In genomic region chr2:39012768-39013279, GRCm38 (mm10) we compare ENCODE assay signal across 31 mouse cellular contexts. TPM values are rescaled to one million over a fixed set of nuclear protein-coding genes. Genes with fewer than 3 reads are reported as not detected.
A peak's percentile ranks its signal among the peaks of the same experiment; 100 is the strongest.
DNase-seq lines count a peak whose midpoint lies in the region; ATAC-seq and TF ChIP-seq lines count a peak whose summit lies in the region.
"Had no signal": no experiment of that assay in that cellular context is flagged by ENCODE, and none has a peak within 500 bp of the region (broad histone marks: within the 10 kb centered on the region; RNA-seq: fewer than 3 reads in every experiment).

No protein-coding gene starts in this region.

- H3K79me2 ChIP-seq in MEL (ENCODE audit: control insufficient read depth, insufficient read depth, low read length, poor library complexity), result peaks cover 27% of the 10 kb centered on the region

- ATAC-seq in embryonic facial prominence, embryonic 13.5 days (ENCODE audit: insufficient number of reproducible peaks, insufficient read depth, low FRiP score, low TSS enrichment, low read depth), result no peak
- no peak for ATAC-seq in liver, embryonic 13.5 days (ENCODE audit: low read depth)
- ATAC-seq: CD4-positive, CD25-positive, alpha-beta regulatory T cell, adult 4 months; forebrain, postnatal 0 days; intestine, postnatal 0 days; liver, postnatal 0 days; lung, postnatal 0 days; midbrain, embryonic 15.5 days had no signal

- H3K4me2 ChIP-seq in embryonic facial prominence, embryonic 13.5 days, result no peak overlapping the region
- H3K4me2 ChIP-seq in liver, embryonic 13.5 days, result no peak overlapping the region
- H3K4me2 ChIP-seq: embryonic facial prominence, embryonic 15.5 days; forebrain, embryonic 12.5 days; hindbrain, embryonic 12.5 days; limb, embryonic 12.5 days; liver, embryonic 11.5 days; midbrain, embryonic 15.5 days had no signal

- no peak overlapping the region for H3K4me3 ChIP-seq in embryonic facial prominence, embryonic 13.5 days
- H3K4me3 ChIP-seq in embryonic facial prominence, embryonic 10.5 days, result no peak overlapping the region
- H3K4me3 ChIP-seq in liver, embryonic 13.5 days (replicated peaks), result no peak overlapping the region
- H3K4me3 ChIP-seq in MEL (ENCODE audit: control insufficient read depth in 1 of 2, insufficient read depth in 1 of 2, low read depth in 2 of 2, low read length in 2 of 2), result no peak overlapping the region
- H3K4me3 ChIP-seq in brown adipose tissue, adult 24 weeks (ENCODE audit: insufficient read depth, low read depth, low read length), result no peak overlapping the region
- H3K4me3 ChIP-seq: embryonic facial prominence, embryonic 15.5 days; forebrain, embryonic 12.5 days; heart, embryonic 10.5 days; hindbrain, embryonic 12.5 days; left cerebral cortex, adult 2 months; limb, embryonic 12.5 days; midbrain, embryonic 10.5 days; midbrain, embryonic 15.5 days had no signal

- no peaks in the 10 kb centered on the region for H3K9me3 ChIP-seq in embryonic facial prominence, embryonic 13.5 days
- H3K9me3 ChIP-seq in embryonic facial prominence, embryonic 10.5 days, result no peaks in the 10 kb centered on the region
- H3K9me3 ChIP-seq in liver, embryonic 13.5 days (replicated peaks), result no peaks in the 10 kb centered on the region
- no peaks in the 10 kb centered on the region for H3K9me3 ChIP-seq in MEL (replicated peaks; ENCODE audit: insufficient read depth, low read length)
- H3K9me3 ChIP-seq: embryonic facial prominence, embryonic 15.5 days; forebrain, embryonic 12.5 days; heart, embryonic 10.5 days; hindbrain, embryonic 12.5 days; limb, embryonic 12.5 days; midbrain, embryonic 10.5 days; midbrain, embryonic 15.5 days had no signal

- H3K27ac ChIP-seq in embryonic facial prominence, embryonic 13.5 days, result no peak overlapping the region
- no peak overlapping the region for H3K27ac ChIP-seq in embryonic facial prominence, embryonic 10.5 days (replicated peaks)
- 0 out of 2 replicates have a peak overlapping the region, but pooled peaks have one; percentile 1 for H3K27ac ChIP-seq in liver, embryonic 13.5 days
- no peak overlapping the region for H3K27ac ChIP-seq in MEL (ENCODE audit: control insufficient read depth, low read depth, low read length)
- peak overlapping the region; percentile 34; the same call in 1 of the 2 replicates for H3K27ac ChIP-seq in brown adipose tissue, adult 24 weeks (replicated peaks; ENCODE audit: low read depth, low read length)
- H3K27ac ChIP-seq: embryonic facial prominence, embryonic 15.5 days; forebrain, embryonic 12.5 days; heart, embryonic 10.5 days; hindbrain, embryonic 12.5 days; left cerebral cortex, adult 2 months; limb, embryonic 12.5 days; macrophage; midbrain, embryonic 10.5 days; midbrain, embryonic 15.5 days had no signal

- H3K27me3 ChIP-seq in embryonic facial prominence, embryonic 13.5 days, result no peaks in the 10 kb centered on the region
- no peaks in the 10 kb centered on the region for H3K27me3 ChIP-seq in embryonic facial prominence, embryonic 10.5 days (replicated peaks; ENCODE audit: low read depth, poor library complexity, severe bottlenecking)
- no peaks in the 10 kb centered on the region for H3K27me3 ChIP-seq in liver, embryonic 13.5 days
- H3K27me3 ChIP-seq in MEL (ENCODE audit: control insufficient read depth in 1 of 2, insufficient read depth in 2 of 2, low read length in 2 of 2), result no peaks in the 10 kb centered on the region
- H3K27me3 ChIP-seq: embryonic facial prominence, embryonic 15.5 days; forebrain, embryonic 12.5 days; hindbrain, embryonic 12.5 days; limb, embryonic 12.5 days; midbrain, embryonic 15.5 days had no signal

- TF ChIP-seq CTCF in MEL (IDR thresholded peaks at IDR 0.05 in 2 of 3, conservative IDR thresholded peaks at IDR 0.05 in 1 of 3; ENCODE audit: control insufficient read depth in 1 of 3, insufficient read depth in 1 of 3, low read depth in 2 of 3, low read length in 3 of 3, poor library complexity in 1 of 3, severe bottlenecking in 1 of 3), result no peak

- peaks cover 19% of the 10 kb centered on the region for H3K4me1 ChIP-seq in embryonic facial prominence, embryonic 13.5 days
- peaks cover 14% of the 10 kb centered on the region for H3K4me1 ChIP-seq in embryonic facial prominence, embryonic 10.5 days
- H3K4me1 ChIP-seq in liver, embryonic 13.5 days (replicated peaks), result peaks cover 45% of the 10 kb centered on the region
- H3K4me1 ChIP-seq in MEL (ENCODE audit: control insufficient read depth in 1 of 2, insufficient read depth in 2 of 2, low read length in 2 of 2), result peaks cover 16 to 23% of the 10 kb centered on the region in 2 experiments
- peaks cover 19% of the 10 kb centered on the region for H3K4me1 ChIP-seq in brown adipose tissue, adult 24 weeks (ENCODE audit: control insufficient read depth, insufficient read depth, insufficient read length, low read length)

- peaks cover 64% of the 10 kb centered on the region for H3K36me3 ChIP-seq in embryonic facial prominence, embryonic 13.5 days
- peaks cover 74% of the 10 kb centered on the region for H3K36me3 ChIP-seq in embryonic facial prominence, embryonic 10.5 days (replicated peaks)
- peaks cover 62% of the 10 kb centered on the region for H3K36me3 ChIP-seq in liver, embryonic 13.5 days
- peaks cover 9 to 21% of the 10 kb centered on the region in 2 experiments for H3K36me3 ChIP-seq in MEL (ENCODE audit: control insufficient read depth in 1 of 2, insufficient read depth in 2 of 2, low read length in 2 of 2)

- H3K9ac ChIP-seq in embryonic facial prominence, embryonic 13.5 days, result 0 out of 2 replicates have a peak overlapping the region, but pooled peaks have one; percentile 21
- H3K9ac ChIP-seq in liver, embryonic 13.5 days, result no peak overlapping the region
- H3K9ac ChIP-seq in MEL (ENCODE audit: control insufficient read depth, low read depth, low read length, poor library complexity, severe bottlenecking), result no peak overlapping the region
- H3K9ac ChIP-seq: embryonic facial prominence, embryonic 15.5 days; forebrain, embryonic 12.5 days; forebrain, postnatal 0 days; hindbrain, embryonic 12.5 days; limb, embryonic 12.5 days; liver, postnatal 0 days; midbrain, embryonic 15.5 days had no signal

- TF ChIP-seq RAD21 in MEL (IDR thresholded peaks at IDR 0.05; ENCODE audit: low read depth, low read length), result no peak

- DNase-seq in embryonic facial prominence, embryonic 10.5 days (ENCODE audit: low spot score), result no peak
- no peak for DNase-seq in liver, embryonic 13.5 days
- DNase-seq in liver (no peak), MEL (ENCODE audit: low read depth, low spot score) (no peak)
- no peak for DNase-seq in lung, postnatal 36 days
- DNase-seq: cerebellum, adult 18-20 months; cerebellum, postnatal 10 days; forebrain, postnatal 0 days; gastrocnemius, postnatal 10 days; heart, postnatal 36 days; kidney, postnatal 14 days; liver, postnatal 0 days; right cerebral cortex, adult 18-20 months; spleen, adult 18-20 months; thymus, adult 2 months; thymus, postnatal 36 days had no signal

- TF ChIP-seq POLR2A in MEL (IDR thresholded peaks at IDR 0.05; ENCODE audit: control insufficient read depth in 1 of 2, insufficient read depth in 1 of 2, low read depth in 1 of 2, low read length in 2 of 2, poor library complexity in 1 of 2), result no peak; a peak in 1 of 4 replicates

- TF ChIP-seq EP300 in MEL (IDR thresholded peaks at IDR 0.05; ENCODE audit: low read depth in 1 of 2, low read length in 2 of 2), result no peak

- WGBS in embryonic facial prominence, embryonic 13.5 days, result 85% methylated on average over 7 of the region's 7 CpGs
- WGBS in embryonic facial prominence, embryonic 10.5 days, result 89% methylated on average over 7 of the region's 7 CpGs
- 75% methylated on average over 7 of the region's 7 CpGs for WGBS in liver, embryonic 13.5 days (ENCODE audit: insufficient replicate concordance)

RNA-seq across cellular contexts. Expression of gene Rpl35, which starts 7.4 kb away (rescaled TPM):
- polyA plus RNA-seq in embryonic facial prominence, embryonic 13.5 days (2015; fragmentation: Nextera tagmentation; extraction: Ambion mirVana), result 1,096 and 1,227 TPM in 2 replicates
- polyA plus RNA-seq in embryonic facial prominence, embryonic 10.5 days (2016; fragmentation: Nextera tagmentation; extraction: Ambion mirVana), result 992 and 1,047 TPM in 2 replicates
- 845 and 923 TPM in 2 replicates for polyA plus RNA-seq in liver, embryonic 13.5 days (2015; fragmentation: Nextera tagmentation; extraction: Ambion mirVana)
- total RNA-seq in MEL (2012; rRNA removed), result 1,667 and 1,814 TPM in 2 replicates
- 100 to 1,000 TPM in 1 of 2 experiments, not detected in 1; 930 TPM for polyA plus RNA-seq in MEL (2012; ENCODE audit: insufficient read depth in 1 of 2, insufficient read length in 2 of 2, low read depth in 1 of 2, low replicate concordance in 2 of 2, missing spikeins in 1 of 2)
- polyA plus RNA-seq in brown adipose tissue, adult 24 weeks (2012; ENCODE audit: insufficient read depth, insufficient read length, missing spikeins), result 120 and 144 TPM in 2 replicates

RNA-seq across cellular contexts. Expression of gene Arpc5l, which starts 7.7 kb away (rescaled TPM):
- polyA plus RNA-seq in embryonic facial prominence, embryonic 13.5 days (2015; fragmentation: Nextera tagmentation; extraction: Ambion mirVana), result 123 TPM in 2 replicates
- 121 and 124 TPM in 2 replicates for polyA plus RNA-seq in embryonic facial prominence, embryonic 10.5 days (2016; fragmentation: Nextera tagmentation; extraction: Ambion mirVana)
- 74.0 and 76.6 TPM in 2 replicates for polyA plus RNA-seq in liver, embryonic 13.5 days (2015; fragmentation: Nextera tagmentation; extraction: Ambion mirVana)
- 64.4 and 65.4 TPM in 2 replicates for total RNA-seq in MEL (2012; rRNA removed)
- polyA plus RNA-seq in MEL (2012; ENCODE audit: insufficient read depth in 1 of 2, insufficient read length in 2 of 2, low read depth in 1 of 2, low replicate concordance in 2 of 2, missing spikeins in 1 of 2), result 10 to 100 TPM in 1 of 2 experiments, not detected in 1; 87.0 TPM
- 101 and 120 TPM in 2 replicates for polyA plus RNA-seq in brown adipose tissue, adult 24 weeks (2012; ENCODE audit: insufficient read depth, insufficient read length, missing spikeins)

RNA-seq across cellular contexts. Expression of gene Wdr38, which starts 15.5 kb away (rescaled TPM):
- 2.0 and 2.2 TPM in 2 replicates for polyA plus RNA-seq in embryonic facial prominence, embryonic 13.5 days (2015; fragmentation: Nextera tagmentation; extraction: Ambion mirVana)
- polyA plus RNA-seq in embryonic facial prominence, embryonic 10.5 days (2016; fragmentation: Nextera tagmentation; extraction: Ambion mirVana), result 1.6 TPM in 2 replicates
- 0.66 and 0.76 TPM in 2 replicates for polyA plus RNA-seq in liver, embryonic 13.5 days (2015; fragmentation: Nextera tagmentation; extraction: Ambion mirVana)
- 0.49 and 0.77 TPM in 2 replicates for total RNA-seq in MEL (2012; rRNA removed)
- under 1 TPM in 1 of 2 experiments, not detected in 1; 0.79 TPM for polyA plus RNA-seq in MEL (2012; ENCODE audit: insufficient read depth in 1 of 2, insufficient read length in 2 of 2, low read depth in 1 of 2, low replicate concordance in 2 of 2, missing spikeins in 1 of 2)
- polyA plus RNA-seq in brown adipose tissue, adult 24 weeks (2012; ENCODE audit: insufficient read depth, insufficient read length, missing spikeins), result not detected in 2 replicates

RNA-seq across cellular contexts. Expression of gene Golga1, which starts 52.5 kb away (rescaled TPM):
- polyA plus RNA-seq in embryonic facial prominence, embryonic 13.5 days (2015; fragmentation: Nextera tagmentation; extraction: Ambion mirVana), result 33.1 and 36.1 TPM in 2 replicates
- 24.8 and 24.9 TPM in 2 replicates for polyA plus RNA-seq in embryonic facial prominence, embryonic 10.5 days (2016; fragmentation: Nextera tagmentation; extraction: Ambion mirVana)
- polyA plus RNA-seq in liver, embryonic 13.5 days (2015; fragmentation: Nextera tagmentation; extraction: Ambion mirVana), result 9.9 and 11.3 TPM in 2 replicates
- total RNA-seq in MEL (2012; rRNA removed), result 6.2 and 7.3 TPM in 2 replicates
- 10 to 100 TPM in 1 of 2 experiments, not detected in 1; 12.9 TPM for polyA plus RNA-seq in MEL (2012; ENCODE audit: insufficient read depth in 1 of 2, insufficient read length in 2 of 2, low read depth in 1 of 2, low replicate concordance in 2 of 2, missing spikeins in 1 of 2)
- 10.3 and 20.1 TPM in 2 replicates for polyA plus RNA-seq in brown adipose tissue, adult 24 weeks (2012; ENCODE audit: insufficient read depth, insufficient read length, missing spikeins)

Comparison
In these comparisons a context has a peak if more than half of its experiments do, and no peak if none do; other contexts are left out.
1. H3K27ac ChIP-seq: peak in liver, embryonic 13.5 days (single experiment) and brown adipose tissue, adult 24 weeks (single experiment); none in embryonic facial prominence, embryonic 13.5 days (single experiment), embryonic facial prominence, embryonic 10.5 days (single experiment) and MEL (single experiment).